ENCODE assay signal across 25 mouse cellular contexts in the genomic region with DNA sequence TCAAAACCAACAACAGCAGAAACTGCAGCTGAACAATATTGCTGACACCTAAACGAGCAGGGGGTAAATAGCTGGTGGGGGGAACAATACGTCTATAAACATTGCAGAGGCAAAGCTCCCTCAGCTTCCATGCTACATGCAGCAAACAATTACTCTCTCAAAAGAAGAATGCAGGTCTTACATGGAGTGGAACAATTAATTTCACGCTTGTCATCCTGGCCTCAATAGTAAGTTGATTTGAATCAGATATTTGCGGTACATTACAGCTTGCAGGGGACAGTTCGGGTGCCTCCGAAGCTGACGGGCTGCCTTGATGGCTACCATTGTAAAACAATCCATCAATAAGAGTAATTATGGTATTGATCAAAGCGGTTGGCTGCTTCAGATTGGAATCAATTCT.
DNase-seq lines count a peak whose midpoint lies in the region; ATAC-seq and TF ChIP-seq lines count a peak whose summit lies in the region.
"Had no signal": no experiment of that assay in that cellular context is flagged by ENCODE, and none has a peak within 500 bp of the region (broad histone marks: within the 10 kb centered on the region; RNA-seq: fewer than 3 reads in every experiment).

No protein-coding gene starts in this region.

- peaks cover 12% of the 10 kb centered on the region for H3K9me3 ChIP-seq in hindbrain, embryonic 10.5 days
- H3K9me3 ChIP-seq in hindbrain, embryonic 13.5 days, result peaks cover 11% of the 10 kb centered on the region; the same call in 1 of the 2 replicates
- H3K9me3 ChIP-seq: forebrain, embryonic 12.5 days; liver, embryonic 15.5 days had no signal

- DNase-seq in hindbrain, embryonic 10.5 days (ENCODE audit: low spot score), result peak; percentile 11
- peak; percentile 51 for DNase-seq in brain, embryonic 14.5 days (ENCODE audit: low read depth)
- peak; percentile 3 for DNase-seq in embryo, embryonic 9.5 days (ENCODE audit: extremely low spot score)
- peak; percentile 79 for DNase-seq in retina, embryonic 14.5 days (ENCODE audit: low spot score)
- no peak for DNase-seq in right cerebral cortex, postnatal 14 days
- DNase-seq in lung, postnatal 14 days, result no peak
- DNase-seq: adrenal gland, postnatal 14 days; cerebellum, adult 11-12 months; cerebellum, postnatal 10 days; forebrain, postnatal 0 days; gastrocnemius, postnatal 10 days; heart, postnatal 36 days; kidney, adult 9 months; kidney, postnatal 14 days; layer of hippocampus, adult 9-11 months; lung, embryonic 14.5 days; thymus, postnatal 4 days had no signal

- H3K9ac ChIP-seq in hindbrain, embryonic 13.5 days, result no peak overlapping the region
- H3K9ac ChIP-seq: embryonic facial prominence, embryonic 13.5 days; forebrain, embryonic 12.5 days; forebrain, postnatal 0 days; liver, embryonic 15.5 days; lung, embryonic 14.5 days; midbrain, embryonic 12.5 days had no signal

- H3K27me3 ChIP-seq in hindbrain, embryonic 10.5 days (ENCODE audit: insufficient read depth, poor library complexity, severe bottlenecking), result peaks cover 41% of the 10 kb centered on the region
- H3K27me3 ChIP-seq in hindbrain, embryonic 13.5 days, result peaks cover 26% of the 10 kb centered on the region
- H3K27me3 ChIP-seq: embryonic facial prominence, embryonic 13.5 days; forebrain, embryonic 12.5 days; liver, embryonic 15.5 days had no signal

- peaks cover 8% of the 10 kb centered on the region for H3K4me1 ChIP-seq in hindbrain, embryonic 10.5 days (replicated peaks)
- H3K4me1 ChIP-seq in hindbrain, embryonic 13.5 days (replicated peaks), result peaks cover 7% of the 10 kb centered on the region; the same call in 1 of the 2 replicates
- H3K4me1 ChIP-seq: embryonic facial prominence, embryonic 13.5 days; liver, embryonic 15.5 days had no signal

- 39% methylated on average over 8 of the region's 8 CpGs for WGBS in hindbrain, embryonic 10.5 days
- WGBS in hindbrain, embryonic 13.5 days, result 23% methylated on average over 8 of the region's 8 CpGs

- no peak for TF ChIP-seq POLR2A in brain, embryonic 14.5 days (IDR thresholded peaks at IDR 0.05; ENCODE audit: borderline replicate concordance, extremely low read depth, insufficient read depth, insufficient read length, poor library complexity, severe bottlenecking)

- TF ChIP-seq CTCF in brain, embryonic 14.5 days (IDR thresholded peaks at IDR 0.05; ENCODE audit: borderline replicate concordance, extremely low read depth, insufficient read depth, insufficient read length), result no peak

- no peak overlapping the region for H3K4me3 ChIP-seq in hindbrain, embryonic 10.5 days
- H3K4me3 ChIP-seq in hindbrain, embryonic 13.5 days, result no peak overlapping the region
- H3K4me3 ChIP-seq: embryonic facial prominence, embryonic 13.5 days; erythroblast, embryonic 14.5 days; forebrain, embryonic 12.5 days; liver, embryonic 15.5 days; midbrain, embryonic 12.5 days had no signal

- H3K36me3 ChIP-seq in hindbrain, embryonic 10.5 days, result no peaks in the 10 kb centered on the region
- H3K36me3 ChIP-seq in hindbrain, embryonic 13.5 days, result no peaks in the 10 kb centered on the region
- H3K36me3 ChIP-seq: embryonic facial prominence, embryonic 13.5 days; forebrain, embryonic 12.5 days; liver, embryonic 15.5 days; midbrain, embryonic 12.5 days had no signal

- no peak overlapping the region for H3K27ac ChIP-seq in hindbrain, embryonic 10.5 days
- H3K27ac ChIP-seq in hindbrain, embryonic 13.5 days, result no peak overlapping the region
- H3K27ac ChIP-seq: embryonic facial prominence, embryonic 13.5 days; forebrain, embryonic 12.5 days; liver, embryonic 15.5 days; midbrain, embryonic 12.5 days had no signal

- no peak overlapping the region for H3K4me2 ChIP-seq in hindbrain, embryonic 13.5 days
- H3K4me2 ChIP-seq: embryonic facial prominence, embryonic 13.5 days; forebrain, embryonic 12.5 days; heart, embryonic 11.5 days; liver, embryonic 15.5 days; lung, embryonic 14.5 days; midbrain, embryonic 12.5 days had no signal

- no peak for ATAC-seq in hindbrain, embryonic 13.5 days (ENCODE audit: low FRiP score)
- ATAC-seq: forebrain, postnatal 0 days; intestine, postnatal 0 days had no signal

Comparison
In these comparisons a context has a peak if more than half of its experiments do, and no peak if none do; other contexts are left out.
1. DNase-seq: peak in hindbrain, embryonic 10.5 days (single experiment), brain, embryonic 14.5 days (single experiment), embryo, embryonic 9.5 days (single experiment) and retina, embryonic 14.5 days (single experiment); none in right cerebral cortex, postnatal 14 days (single experiment) and lung, postnatal 14 days (single experiment).